Mouse (Mus musculus) MEL (cell line): Measurements from ENCODE around the gene Tmem91. TPM values are rescaled to one million over a fixed set of nuclear protein-coding genes. Genes with fewer than 3 reads are reported as not detected.

Experiments used
- DNase-seq: peaks from one replicate; pipeline ENCODE4 v3.0.0; 2011; ENCODE audit warnings: low read depth, low spot score
- H3K27ac ChIP-seq: 2 replicates; pipeline ENCODE4 v1.5.1; 2012; ENCODE audit warnings: low read depth, mild to moderate bottlenecking, control low read depth, low read length, moderate library complexity; ENCODE audit not compliant: control insufficient read depth
- H3K27me3 ChIP-seq, 2 experiments: fragments of 150-350 bp in 1 of 2; sonication (generic) in 1 of 2; 2 replicates each; pipeline ENCODE4 v1.6.1; 2012; ENCODE audit warnings: low read length in 2 of 2, mild to moderate bottlenecking in 2 of 2, improper control_type of control experiment in 1 of 2, moderate library complexity in 1 of 2; ENCODE audit not compliant: insufficient read depth in 2 of 2, control insufficient read depth in 1 of 2
- H3K36me3 ChIP-seq, 2 experiments: 2 replicates each; pipeline ENCODE4 v1.6.1; 2012 to 2014; ENCODE audit warnings: low read length in 2 of 2, improper control_type of control experiment in 1 of 2, inconsistent platforms in 1 of 2, mild to moderate bottlenecking in 1 of 2; ENCODE audit not compliant: insufficient read depth in 2 of 2, control insufficient read depth in 1 of 2
- H3K4me1 ChIP-seq, 2 experiments: fragments of 150-350 bp in 1 of 2; sonication (generic) in 1 of 2; 2 replicates each; pipeline ENCODE4 v1.6.1; 2012; ENCODE audit warnings: low read length in 2 of 2, improper control_type of control experiment in 1 of 2, mild to moderate bottlenecking in 1 of 2; ENCODE audit not compliant: insufficient read depth in 2 of 2, control insufficient read depth in 1 of 2
- H3K4me3 ChIP-seq, 2 experiments: fragments of 150-350 bp in 1 of 2; sonication (generic) in 1 of 2; 2 replicates each; pipeline ENCODE4 v1.5.1; 2012; ENCODE audit warnings: low read depth in 2 of 2, low read length in 2 of 2, mild to moderate bottlenecking in 2 of 2, moderate library complexity in 2 of 2, control low read depth in 1 of 2, improper control_type of control experiment in 1 of 2; ENCODE audit not compliant: control insufficient read depth in 1 of 2, insufficient read depth in 1 of 2
- H3K79me2 ChIP-seq: 2 replicates; pipeline ENCODE4 v1.6.1; 2012; ENCODE audit warnings: mild to moderate bottlenecking, low read length, moderate library complexity; ENCODE audit not compliant: control insufficient read depth, poor library complexity, insufficient read depth
- H3K9ac ChIP-seq: 2 replicates; pipeline ENCODE4 v1.6.1; 2012; ENCODE audit warnings: low read depth, mild to moderate bottlenecking, control low read depth, low read length, moderate library complexity; ENCODE audit not compliant: control insufficient read depth, poor library complexity, severe bottlenecking
- H3K9me3 ChIP-seq: fragments of 150-350 bp; sonication (generic); replicated peaks from 2 replicates; pipeline ENCODE4 v1.6.1; 2012; ENCODE audit warnings: mild to moderate bottlenecking, low read length, improper control_type of control experiment, moderate library complexity; ENCODE audit not compliant: insufficient read depth
- CHD2 ChIP-seq: IDR thresholded peaks from 2 replicates; pipeline ENCODE4 v1.6.1; 2011; ENCODE audit warnings: low read length, improper control_type of control experiment
- CTCF ChIP-seq, 3 experiments: IDR thresholded peaks in 2 of 3; conservative IDR thresholded peaks in 1 of 3; 2 replicates each; pipeline ENCODE4 v1.5.1; 2011 to 2012; ENCODE audit warnings: low read length in 3 of 3, low read depth in 2 of 3, mild to moderate bottlenecking in 2 of 3, improper control_type of control experiment in 1 of 3, inconsistent platforms in 1 of 3, mixed read lengths in 1 of 3, moderate library complexity in 1 of 3; ENCODE audit not compliant: control insufficient read depth in 1 of 3, insufficient read depth in 1 of 3, poor library complexity in 1 of 3, severe bottlenecking in 1 of 3
- ELF1 ChIP-seq: IDR thresholded peaks from 2 replicates; pipeline ENCODE4 v1.6.1; 2014; ENCODE audit warnings: low read depth, mild to moderate bottlenecking, inconsistent platforms, low read length, improper control_type of control experiment, moderate library complexity
- ETS1 ChIP-seq: IDR thresholded peaks from 2 replicates; pipeline ENCODE4 v1.6.1; 2012; ENCODE audit warnings: low read depth, mild to moderate bottlenecking, inconsistent platforms, low read length, improper control_type of control experiment, moderate library complexity
- GABPA ChIP-seq: IDR thresholded peaks from 2 replicates; pipeline ENCODE4 v1.6.1; 2012; ENCODE audit warnings: low read depth, mild to moderate bottlenecking, inconsistent platforms, low read length, improper control_type of control experiment, moderate library complexity
- GATA1 ChIP-seq: IDR thresholded peaks from 2 replicates; pipeline ENCODE4 v1.6.1; 2011; ENCODE audit warnings: low read depth, low read length, improper control_type of control experiment
- HCFC1 ChIP-seq: IDR thresholded peaks from 2 replicates; pipeline ENCODE4 v1.6.1; 2012; ENCODE audit warnings: low read depth, mild to moderate bottlenecking, inconsistent platforms, low read length, improper control_type of control experiment, moderate library complexity
- JUND ChIP-seq: IDR thresholded peaks from 2 replicates; pipeline ENCODE4 v1.6.1; 2011; ENCODE audit warnings: low read depth, mild to moderate bottlenecking, improper control_type of control experiment, low read length
- KAT2A ChIP-seq: conservative IDR thresholded peaks from 2 replicates; pipeline ENCODE4 v1.6.1; 2012; ENCODE audit warnings: low read depth, low read length, improper control_type of control experiment, inconsistent platforms
- MAX ChIP-seq: IDR thresholded peaks from 2 replicates; pipeline ENCODE4 v1.6.1; 2011; ENCODE audit warnings: low read length, improper control_type of control experiment
- MYB ChIP-seq: IDR thresholded peaks from 2 replicates; pipeline ENCODE4 v1.6.1; 2011; ENCODE audit warnings: mild to moderate bottlenecking, low read depth, low read length, improper control_type of control experiment
- NELFE ChIP-seq: IDR thresholded peaks from 2 replicates; pipeline ENCODE4 v1.6.1; 2011; ENCODE audit warnings: low read depth, low read length, improper control_type of control experiment
- NRF1 ChIP-seq: IDR thresholded peaks from 2 replicates; pipeline ENCODE4 v1.6.1; 2014; ENCODE audit warnings: low read depth, mild to moderate bottlenecking, inconsistent platforms, low read length, improper control_type of control experiment, moderate library complexity; ENCODE audit not compliant: poor library complexity, insufficient read depth, severe bottlenecking
- POLR2A ChIP-seq, 2 experiments: IDR thresholded peaks; 2 replicates each; pipeline ENCODE4 v1.6.1; 2011 to 2012; ENCODE audit warnings: low read length in 2 of 2, mild to moderate bottlenecking in 2 of 2, control low read depth in 1 of 2, improper control_type of control experiment in 1 of 2, low read depth in 1 of 2, moderate library complexity in 1 of 2; ENCODE audit not compliant: control insufficient read depth in 1 of 2, insufficient read depth in 1 of 2, poor library complexity in 1 of 2
- POLR2AphosphoS2 ChIP-seq: IDR thresholded peaks from 2 replicates; pipeline ENCODE4 v1.6.1; 2011; ENCODE audit warnings: low read length, improper control_type of control experiment
- POLR2AphosphoS5 ChIP-seq: IDR thresholded peaks from 2 replicates; pipeline ENCODE4 v1.6.1; 2012; ENCODE audit warnings: low read depth, borderline replicate concordance, mild to moderate bottlenecking, inconsistent platforms, low read length, moderate library complexity, mixed read lengths
- RAD21 ChIP-seq: IDR thresholded peaks from 2 replicates; pipeline ENCODE4 v1.6.1; 2011; ENCODE audit warnings: mild to moderate bottlenecking, low read depth, low read length, improper control_type of control experiment
- RCOR1 ChIP-seq: IDR thresholded peaks from 2 replicates; pipeline ENCODE4 v1.6.1; 2012; ENCODE audit warnings: low read depth, mild to moderate bottlenecking, inconsistent platforms, low read length, improper control_type of control experiment
- SIN3A ChIP-seq: IDR thresholded peaks from 2 replicates; pipeline ENCODE4 v1.6.1; 2012; ENCODE audit warnings: low read length, improper control_type of control experiment, inconsistent platforms
- TAL1 ChIP-seq: IDR thresholded peaks from 2 replicates; pipeline ENCODE4 v1.6.1; 2012; ENCODE audit warnings: mild to moderate bottlenecking, inconsistent platforms, low read length, moderate library complexity, mixed read lengths
- UBTF ChIP-seq: IDR thresholded peaks from 2 replicates; pipeline ENCODE4 v1.6.1; 2012; ENCODE audit warnings: low read depth, mild to moderate bottlenecking, inconsistent platforms, low read length, improper control_type of control experiment, moderate library complexity, borderline replicate concordance; ENCODE audit not compliant: insufficient read depth
- USF2 ChIP-seq, 2 experiments: IDR thresholded peaks; 2 replicates each; pipeline ENCODE4 v1.6.1; 2011 to 2012; ENCODE audit warnings: improper control_type of control experiment in 2 of 2, low read length in 2 of 2, borderline replicate concordance in 1 of 2, inconsistent platforms in 1 of 2, low read depth in 1 of 2, mild to moderate bottlenecking in 1 of 2; ENCODE audit not compliant: insufficient read depth in 1 of 2
- ZKSCAN1 ChIP-seq: IDR thresholded peaks from 2 replicates; pipeline ENCODE4 v1.6.1; 2012; ENCODE audit warnings: low read depth, mild to moderate bottlenecking, inconsistent platforms, low read length, improper control_type of control experiment, moderate library complexity
- ZMIZ1 ChIP-seq: IDR thresholded peaks from 2 replicates; pipeline ENCODE4 v1.6.1; 2012; ENCODE audit warnings: low read depth, mild to moderate bottlenecking, inconsistent platforms, low read length, improper control_type of control experiment, moderate library complexity
- ZNF384 ChIP-seq: IDR thresholded peaks from 2 replicates; pipeline ENCODE4 v1.6.1; 2012; ENCODE audit warnings: low read depth, mild to moderate bottlenecking, inconsistent platforms, low read length, improper control_type of control experiment
- polyA plus RNA-seq, 2 experiments: library from polyadenylated mRNA; stranded (reverse) in 1 of 2; unstranded in 1 of 2; fragments of >175 nt in 1 of 2; fragments of >200 nt in 1 of 2; gene quantifications; 2 replicates each; pipeline versions ENCODE4 v1.2.1 to v1.2.4; 2012; ENCODE audit warnings: low replicate concordance in 2 of 2, low read depth in 1 of 2; ENCODE audit not compliant: insufficient read length in 2 of 2, insufficient read depth in 1 of 2, missing spikeins in 1 of 2
- total RNA-seq: library from RNA; depleted of rRNA; stranded (reverse); fragments of 300-350 nt; gene quantifications from 2 replicates; pipeline ENCODE4 v1.2.3, GENCODE M21; 2012

Gene Tmem91
- total and polyA plus RNA-seq, 3 experiments = 0.89 to 3.3 TPM; not detected in 1

GRCm38 (mm10) chr7:25620751-25621150 is 54.2 kb downstream of the Tmem91 start:
- Histone ChIP-seq H3K4me1 (peaks cover 2 to 17% of the 10 kb centered on the region in 2 experiments; a peak in 3 of 4 replicates), H3K36me3 (peaks cover 0 to 4% of the 10 kb centered on the region in 2 experiments; a peak in 2 of 4 replicates), H3K9ac (no peak overlapping the region), H3K27ac (no peak overlapping the region), H3K79me2 (no peaks in the 10 kb centered on the region; the same call in 1 of the 2 replicates), H3K27me3 (no peaks in the 10 kb centered on the region), H3K4me3 (no peak overlapping the region), H3K9me3 (no peaks in the 10 kb centered on the region)
- no peak for DNase-seq
- TF ChIP-seq ETS1 (no peak), KAT2A (no peak), UBTF (no peak), MYB (no peak), ZNF384 (no peak), CTCF (IDR thresholded peaks at IDR 0.05 in 2 of 3, conservative IDR thresholded peaks at IDR 0.05 in 1 of 3; ENCODE audit: control insufficient read depth in 1 of 3, insufficient read depth in 1 of 3, low read depth in 2 of 3, low read length in 3 of 3, poor library complexity in 1 of 3, severe bottlenecking in 1 of 3) (no peak), JUND (no peak), ELF1 (no peak), USF2 (IDR thresholded peaks at IDR 0.05; ENCODE audit: borderline replicate concordance in 1 of 2, insufficient read depth in 1 of 2, low read depth in 1 of 2, low read length in 2 of 2) (no peak), RCOR1 (no peak), MAX (no peak), GATA1 (no peak), RAD21 (no peak), ZMIZ1 (no peak), NRF1 (no peak), POLR2AphosphoS2 (no peak)

GRCm38 (mm10) chr7:25620101-25620500 is 54.9 kb downstream of the Tmem91 start:
- Histone ChIP-seq H3K4me1 (peaks cover 2 to 20% of the 10 kb centered on the region in 2 experiments; a peak in 3 of 4 replicates), H3K36me3 (peaks cover 0 to 4% of the 10 kb centered on the region in 2 experiments; a peak in 2 of 4 replicates), H3K27me3 (no peaks in the 10 kb centered on the region), H3K9ac (no peak overlapping the region; the same call in 1 of the 2 replicates), H3K4me3 (no peak overlapping the region), H3K9me3 (no peaks in the 10 kb centered on the region), H3K79me2 (no peaks in the 10 kb centered on the region; the same call in 1 of the 2 replicates), H3K27ac (no peak overlapping the region)
- TF ChIP-seq ZNF384 = no peak
- no peak for TF ChIP-seq SIN3A
- TF ChIP-seq UBTF = no peak
- TF ChIP-seq GABPA = no peak
- no peak for TF ChIP-seq POLR2AphosphoS5
- no peak for TF ChIP-seq ETS1
- TF ChIP-seq RAD21 = no peak
- no peak for TF ChIP-seq CHD2
- TF ChIP-seq JUND = no peak
- TF ChIP-seq HCFC1 = no peak
- no peak for TF ChIP-seq TAL1
- TF ChIP-seq NELFE = no peak
- TF ChIP-seq ZKSCAN1 = no peak
- TF ChIP-seq POLR2A (IDR thresholded peaks at IDR 0.05; ENCODE audit: control insufficient read depth in 1 of 2, insufficient read depth in 1 of 2, low read depth in 1 of 2, low read length in 2 of 2, poor library complexity in 1 of 2) = no peak
- no peak for DNase-seq
